Mouse (Mus musculus) MEL (cell line): Measurements from ENCODE around the gene Prr12. TPM values are rescaled to one million over a fixed set of nuclear protein-coding genes. Genes with fewer than 3 reads are reported as not detected.

Source experiments
- DNase-seq: peaks from one replicate; pipeline ENCODE4 v3.0.0; 2011; ENCODE audit warnings: low read depth, low spot score
- H3K27ac ChIP-seq: 2 replicates; pipeline ENCODE4 v1.5.1; 2012; ENCODE audit warnings: low read depth, mild to moderate bottlenecking, control low read depth, low read length, moderate library complexity; ENCODE audit not compliant: control insufficient read depth
- H3K27me3 ChIP-seq, 2 experiments: fragments of 150-350 bp in 1 of 2; sonication (generic) in 1 of 2; 2 replicates each; pipeline ENCODE4 v1.6.1; 2012; ENCODE audit warnings: low read length in 2 of 2, mild to moderate bottlenecking in 2 of 2, improper control_type of control experiment in 1 of 2, moderate library complexity in 1 of 2; ENCODE audit not compliant: insufficient read depth in 2 of 2, control insufficient read depth in 1 of 2
- H3K36me3 ChIP-seq, 2 experiments: 2 replicates each; pipeline ENCODE4 v1.6.1; 2012 to 2014; ENCODE audit warnings: low read length in 2 of 2, improper control_type of control experiment in 1 of 2, inconsistent platforms in 1 of 2, mild to moderate bottlenecking in 1 of 2; ENCODE audit not compliant: insufficient read depth in 2 of 2, control insufficient read depth in 1 of 2
- H3K4me1 ChIP-seq, 2 experiments: fragments of 150-350 bp in 1 of 2; sonication (generic) in 1 of 2; 2 replicates each; pipeline ENCODE4 v1.6.1; 2012; ENCODE audit warnings: low read length in 2 of 2, improper control_type of control experiment in 1 of 2, mild to moderate bottlenecking in 1 of 2; ENCODE audit not compliant: insufficient read depth in 2 of 2, control insufficient read depth in 1 of 2
- H3K4me3 ChIP-seq, 2 experiments: fragments of 150-350 bp in 1 of 2; sonication (generic) in 1 of 2; 2 replicates each; pipeline ENCODE4 v1.5.1; 2012; ENCODE audit warnings: low read depth in 2 of 2, low read length in 2 of 2, mild to moderate bottlenecking in 2 of 2, moderate library complexity in 2 of 2, control low read depth in 1 of 2, improper control_type of control experiment in 1 of 2; ENCODE audit not compliant: control insufficient read depth in 1 of 2, insufficient read depth in 1 of 2
- H3K79me2 ChIP-seq: 2 replicates; pipeline ENCODE4 v1.6.1; 2012; ENCODE audit warnings: mild to moderate bottlenecking, low read length, moderate library complexity; ENCODE audit not compliant: control insufficient read depth, poor library complexity, insufficient read depth
- H3K9ac ChIP-seq: 2 replicates; pipeline ENCODE4 v1.6.1; 2012; ENCODE audit warnings: low read depth, mild to moderate bottlenecking, control low read depth, low read length, moderate library complexity; ENCODE audit not compliant: control insufficient read depth, poor library complexity, severe bottlenecking
- H3K9me3 ChIP-seq: fragments of 150-350 bp; sonication (generic); replicated peaks from 2 replicates; pipeline ENCODE4 v1.6.1; 2012; ENCODE audit warnings: mild to moderate bottlenecking, low read length, improper control_type of control experiment, moderate library complexity; ENCODE audit not compliant: insufficient read depth
- BHLHE40 ChIP-seq: IDR thresholded peaks from 2 replicates; pipeline ENCODE4 v1.6.1; 2012; ENCODE audit warnings: low read depth, mild to moderate bottlenecking, inconsistent platforms, low read length, improper control_type of control experiment, borderline replicate concordance
- CHD1 ChIP-seq: IDR thresholded peaks from 2 replicates; pipeline ENCODE4 v1.6.1; 2012; ENCODE audit warnings: low read depth, mild to moderate bottlenecking, inconsistent platforms, low read length, improper control_type of control experiment
- CTCF ChIP-seq, 3 experiments: IDR thresholded peaks in 2 of 3; conservative IDR thresholded peaks in 1 of 3; 2 replicates each; pipeline ENCODE4 v1.5.1; 2011 to 2012; ENCODE audit warnings: low read length in 3 of 3, low read depth in 2 of 3, mild to moderate bottlenecking in 2 of 3, improper control_type of control experiment in 1 of 3, inconsistent platforms in 1 of 3, mixed read lengths in 1 of 3, moderate library complexity in 1 of 3; ENCODE audit not compliant: control insufficient read depth in 1 of 3, insufficient read depth in 1 of 3, poor library complexity in 1 of 3, severe bottlenecking in 1 of 3
- E2F4 ChIP-seq: IDR thresholded peaks from 2 replicates; pipeline ENCODE4 v1.6.1; 2011; ENCODE audit warnings: low read depth, low read length, improper control_type of control experiment, borderline replicate concordance
- ELF1 ChIP-seq: IDR thresholded peaks from 2 replicates; pipeline ENCODE4 v1.6.1; 2014; ENCODE audit warnings: low read depth, mild to moderate bottlenecking, inconsistent platforms, low read length, improper control_type of control experiment, moderate library complexity
- EP300 ChIP-seq, 2 experiments: IDR thresholded peaks; 2 replicates each; pipeline ENCODE4 v1.6.1; 2011; ENCODE audit warnings: improper control_type of control experiment in 2 of 2, low read length in 2 of 2, low read depth in 1 of 2, mild to moderate bottlenecking in 1 of 2
- ETS1 ChIP-seq: IDR thresholded peaks from 2 replicates; pipeline ENCODE4 v1.6.1; 2012; ENCODE audit warnings: low read depth, mild to moderate bottlenecking, inconsistent platforms, low read length, improper control_type of control experiment, moderate library complexity
- GABPA ChIP-seq: IDR thresholded peaks from 2 replicates; pipeline ENCODE4 v1.6.1; 2012; ENCODE audit warnings: low read depth, mild to moderate bottlenecking, inconsistent platforms, low read length, improper control_type of control experiment, moderate library complexity
- GATA1 ChIP-seq: IDR thresholded peaks from 2 replicates; pipeline ENCODE4 v1.6.1; 2011; ENCODE audit warnings: low read depth, low read length, improper control_type of control experiment
- HCFC1 ChIP-seq: IDR thresholded peaks from 2 replicates; pipeline ENCODE4 v1.6.1; 2012; ENCODE audit warnings: low read depth, mild to moderate bottlenecking, inconsistent platforms, low read length, improper control_type of control experiment, moderate library complexity
- JUND ChIP-seq: IDR thresholded peaks from 2 replicates; pipeline ENCODE4 v1.6.1; 2011; ENCODE audit warnings: low read depth, mild to moderate bottlenecking, improper control_type of control experiment, low read length
- KAT2A ChIP-seq: conservative IDR thresholded peaks from 2 replicates; pipeline ENCODE4 v1.6.1; 2012; ENCODE audit warnings: low read depth, low read length, improper control_type of control experiment, inconsistent platforms
- MAX ChIP-seq: IDR thresholded peaks from 2 replicates; pipeline ENCODE4 v1.6.1; 2011; ENCODE audit warnings: low read length, improper control_type of control experiment
- MEF2A ChIP-seq: IDR thresholded peaks from 2 replicates; pipeline ENCODE4 v1.6.1; 2014; ENCODE audit warnings: low read depth, mild to moderate bottlenecking, inconsistent platforms, low read length, improper control_type of control experiment; ENCODE audit not compliant: poor library complexity, insufficient replicate concordance, severe bottlenecking; ENCODE audit errors: extremely low read depth
- MYB ChIP-seq: IDR thresholded peaks from 2 replicates; pipeline ENCODE4 v1.6.1; 2011; ENCODE audit warnings: mild to moderate bottlenecking, low read depth, low read length, improper control_type of control experiment
- NRF1 ChIP-seq: IDR thresholded peaks from 2 replicates; pipeline ENCODE4 v1.6.1; 2014; ENCODE audit warnings: low read depth, mild to moderate bottlenecking, inconsistent platforms, low read length, improper control_type of control experiment, moderate library complexity; ENCODE audit not compliant: poor library complexity, insufficient read depth, severe bottlenecking
- POLR2A ChIP-seq, 2 experiments: IDR thresholded peaks; 2 replicates each; pipeline ENCODE4 v1.6.1; 2011 to 2012; ENCODE audit warnings: low read length in 2 of 2, mild to moderate bottlenecking in 2 of 2, control low read depth in 1 of 2, improper control_type of control experiment in 1 of 2, low read depth in 1 of 2, moderate library complexity in 1 of 2; ENCODE audit not compliant: control insufficient read depth in 1 of 2, insufficient read depth in 1 of 2, poor library complexity in 1 of 2
- POLR2AphosphoS5 ChIP-seq: IDR thresholded peaks from 2 replicates; pipeline ENCODE4 v1.6.1; 2012; ENCODE audit warnings: low read depth, borderline replicate concordance, mild to moderate bottlenecking, inconsistent platforms, low read length, moderate library complexity, mixed read lengths
- RAD21 ChIP-seq: IDR thresholded peaks from 2 replicates; pipeline ENCODE4 v1.6.1; 2011; ENCODE audit warnings: mild to moderate bottlenecking, low read depth, low read length, improper control_type of control experiment
- RCOR1 ChIP-seq: IDR thresholded peaks from 2 replicates; pipeline ENCODE4 v1.6.1; 2012; ENCODE audit warnings: low read depth, mild to moderate bottlenecking, inconsistent platforms, low read length, improper control_type of control experiment
- SIN3A ChIP-seq: IDR thresholded peaks from 2 replicates; pipeline ENCODE4 v1.6.1; 2012; ENCODE audit warnings: low read length, improper control_type of control experiment, inconsistent platforms
- SMC3 ChIP-seq: IDR thresholded peaks from 2 replicates; pipeline ENCODE4 v1.6.1; 2011; ENCODE audit warnings: low read depth, low read length, improper control_type of control experiment
- TAL1 ChIP-seq: IDR thresholded peaks from 2 replicates; pipeline ENCODE4 v1.6.1; 2012; ENCODE audit warnings: mild to moderate bottlenecking, inconsistent platforms, low read length, moderate library complexity, mixed read lengths
- TBP ChIP-seq: IDR thresholded peaks from 2 replicates; pipeline ENCODE4 v1.8.0; 2011; ENCODE audit warnings: low read depth, low read length, improper control_type of control experiment
- UBTF ChIP-seq: IDR thresholded peaks from 2 replicates; pipeline ENCODE4 v1.6.1; 2012; ENCODE audit warnings: low read depth, mild to moderate bottlenecking, inconsistent platforms, low read length, improper control_type of control experiment, moderate library complexity, borderline replicate concordance; ENCODE audit not compliant: insufficient read depth
- USF2 ChIP-seq, 2 experiments: IDR thresholded peaks; 2 replicates each; pipeline ENCODE4 v1.6.1; 2011 to 2012; ENCODE audit warnings: improper control_type of control experiment in 2 of 2, low read length in 2 of 2, borderline replicate concordance in 1 of 2, inconsistent platforms in 1 of 2, low read depth in 1 of 2, mild to moderate bottlenecking in 1 of 2; ENCODE audit not compliant: insufficient read depth in 1 of 2
- ZC3H11A ChIP-seq: IDR thresholded peaks from 2 replicates; pipeline ENCODE4 v1.6.1; 2012; ENCODE audit warnings: low read depth, mild to moderate bottlenecking, inconsistent platforms, low read length, improper control_type of control experiment
- polyA plus RNA-seq, 2 experiments: library from polyadenylated mRNA; stranded (reverse) in 1 of 2; unstranded in 1 of 2; fragments of >175 nt in 1 of 2; fragments of >200 nt in 1 of 2; gene quantifications; 2 replicates each; pipeline versions ENCODE4 v1.2.1 to v1.2.4; 2012; ENCODE audit warnings: low replicate concordance in 2 of 2, low read depth in 1 of 2; ENCODE audit not compliant: insufficient read length in 2 of 2, insufficient read depth in 1 of 2, missing spikeins in 1 of 2
- total RNA-seq: library from RNA; depleted of rRNA; stranded (reverse); fragments of 300-350 nt; gene quantifications from 2 replicates; pipeline ENCODE4 v1.2.3, GENCODE M21; 2012

Prr12 gene
- total and polyA plus RNA-seq, 3 experiments: 3.5 to 32.1 TPM; not detected in 1

GRCm38 (mm10) chr7:45092828-45093515, 40.3 kb upstream of the Prr12 start:
- no peak for TF ChIP-seq EP300 (IDR thresholded peaks at IDR 0.05; ENCODE audit: low read depth in 1 of 2, low read length in 2 of 2)
- no peak for TF ChIP-seq HCFC1
- TF ChIP-seq ELF1: no peak
- TF ChIP-seq CHD1: no peak
- no peak for TF ChIP-seq KAT2A
- TF ChIP-seq E2F4: no peak
- no peak for TF ChIP-seq RCOR1
- no peak for TF ChIP-seq GATA1
- TF ChIP-seq UBTF: no peak
- TF ChIP-seq RAD21: no peak
- TF ChIP-seq MAX: no peak
- TF ChIP-seq USF2 (IDR thresholded peaks at IDR 0.05; ENCODE audit: borderline replicate concordance in 1 of 2, insufficient read depth in 1 of 2, low read depth in 1 of 2, low read length in 2 of 2): no peak
- Histone ChIP-seq H3K27me3 (no peaks in the 10 kb centered on the region), H3K27ac (no peak overlapping the region), H3K9me3 (no peaks in the 10 kb centered on the region), H3K79me2 (no peaks in the 10 kb centered on the region; the same call in 1 of the 2 replicates), H3K36me3 (peaks cover 0 to 12% of the 10 kb centered on the region in 2 experiments; a peak in 2 of 4 replicates), H3K9ac (peak overlapping the region; percentile 49), H3K4me1 (peaks cover 3 to 16% of the 10 kb centered on the region in 2 experiments), H3K4me3 (peak overlapping the region; percentile 19 to 35; a peak in 3 of 4 replicates)
- DNase-seq: no peak

- Histone ChIP-seq H3K9ac (peak within 1 kb of the TSS; percentile 60), H3K79me2 (no peaks in the 10 kb centered on the region; the same call in 1 of the 2 replicates), H3K9me3 (no peaks in the 10 kb centered on the region), H3K27me3 (no peaks in the 10 kb centered on the region), H3K4me1 (peaks cover 2 to 16% of the 10 kb centered on the region in 2 experiments), H3K36me3 (peaks cover 0 to 12% of the 10 kb centered on the region in 2 experiments; a peak in 2 of 4 replicates), H3K27ac (peak within 1 kb of the TSS; percentile 68), H3K4me3 (peak within 1 kb of the TSS; percentile 50 to 72)
- DNase-seq: peak; percentile 96
- no peak for TF ChIP-seq ETS1
- TF ChIP-seq NRF1: peak; percentile 46; the same call in 1 of the 2 replicates
- TF ChIP-seq ZC3H11A: no peak
- no peak for TF ChIP-seq SMC3
- no peak for TF ChIP-seq GABPA
- TF ChIP-seq MYB: no peak
- no peak for TF ChIP-seq CTCF (IDR thresholded peaks at IDR 0.05 in 2 of 3, conservative IDR thresholded peaks at IDR 0.05 in 1 of 3; ENCODE audit: control insufficient read depth in 1 of 3, insufficient read depth in 1 of 3, low read depth in 2 of 3, low read length in 3 of 3, poor library complexity in 1 of 3, severe bottlenecking in 1 of 3)
- TF ChIP-seq E2F4: no peak
- TF ChIP-seq POLR2A (IDR thresholded peaks at IDR 0.05; ENCODE audit: control insufficient read depth in 1 of 2, insufficient read depth in 1 of 2, low read depth in 1 of 2, low read length in 2 of 2, poor library complexity in 1 of 2): peak in 1 of 2 experiments; percentile 37; a peak in 1 of 4 replicates
- no peak for TF ChIP-seq USF2 (IDR thresholded peaks at IDR 0.05; ENCODE audit: borderline replicate concordance in 1 of 2, insufficient read depth in 1 of 2, low read depth in 1 of 2, low read length in 2 of 2)
- TF ChIP-seq KAT2A: peak; percentile 50; the same call in 1 of the 2 replicates
- TF ChIP-seq GATA1: peak; percentile 66
- no peak for TF ChIP-seq RAD21
- TF ChIP-seq EP300 (IDR thresholded peaks at IDR 0.05; ENCODE audit: low read depth in 1 of 2, low read length in 2 of 2): no peak
- no peak for TF ChIP-seq ELF1
- no peak for TF ChIP-seq JUND
- peak; percentile 97 for TF ChIP-seq HCFC1
- no peak for TF ChIP-seq TAL1
- TF ChIP-seq MEF2A: no peak
- TF ChIP-seq RCOR1: no peak
- no peak for TF ChIP-seq POLR2AphosphoS5
- TF ChIP-seq TBP: peak; percentile 66; the same call in 1 of the 2 replicates
- TF ChIP-seq CHD1: no peak
- 0 out of 2 replicates have a peak, but pooled peaks have one; percentile 52 for TF ChIP-seq SIN3A
- no peak for TF ChIP-seq BHLHE40
Observed at GRCm38 (mm10) chr7:45092048-45092447, 39.4 kb upstream of the Prr12 start, which contains the start of gene Rcn3. Rcn3 (minus strand) TSS chr7:45092221.
